Mouse (Mus musculus): Measurements from ENCODE around the gene Ythdf2. TPM values are rescaled to one million over a fixed set of nuclear protein-coding genes. Genes with fewer than 3 reads are reported as not detected.

Ythdf2 gene
- 131 and 140 TPM in 2 replicates for polyA plus RNA-seq (2016; fragmentation: Nextera tagmentation; extraction: Ambion mirVana)

- Histone ChIP-seq H3K27ac (peak within 1 kb of the TSS; percentile 92), H3K4me2 (replicated peaks) (peak within 1 kb of the TSS; percentile 93), H3K9ac (peak within 1 kb of the TSS; percentile 100), H3K27me3 (no peaks in the 10 kb centered on the region), H3K36me3 (peaks cover 20% of the 10 kb centered on the region), H3K4me3 (peak within 1 kb of the TSS; percentile 99), H3K9me3 (no peaks in the 10 kb centered on the region), H3K4me1 (peaks cover 21% of the 10 kb centered on the region)
- peak; percentile 98 for ATAC-seq (ENCODE audit: insufficient number of reproducible peaks, insufficient read depth, low FRiP score, low TSS enrichment)
- 1% methylated on average over 76 of the region's 78 CpGs for whole genome bisulfite sequencing
Measured at GRCm38 (mm10) chr4:132211953-132212734, at the start of gene Ythdf2. Ythdf2 (minus strand) TSS chr4:132212303.

- H3K27me3 ChIP-seq = no peaks in the 10 kb centered on the region
- H3K4me2 ChIP-seq (replicated peaks) = peak overlapping the region; percentile 74
- no peaks in the 10 kb centered on the region for H3K36me3 ChIP-seq
- H3K4me3 ChIP-seq = peak overlapping the region; percentile 87
- ATAC-seq (ENCODE audit: insufficient number of reproducible peaks, insufficient read depth, low FRiP score, low TSS enrichment) = peak; percentile 76
- H3K4me1 ChIP-seq = peaks cover 15% of the 10 kb centered on the region
- peak overlapping the region; percentile 96 for H3K27ac ChIP-seq
- no peaks in the 10 kb centered on the region for H3K9me3 ChIP-seq
- under 1% methylated on average over 40 of the region's 64 CpGs for WGBS
- H3K9ac ChIP-seq = peak overlapping the region; percentile 97
Measured at GRCm38 (mm10) chr4:132260404-132261379, 48.6 kb upstream of the Ythdf2 start.

- WGBS = 95% methylated on average over 4 of the region's 4 CpGs
- H3K27ac ChIP-seq = no peak overlapping the region
- no peaks in the 10 kb centered on the region for H3K36me3 ChIP-seq
- no peaks in the 10 kb centered on the region for H3K27me3 ChIP-seq
- H3K4me2 ChIP-seq (replicated peaks) = no peak overlapping the region
- H3K9me3 ChIP-seq = no peaks in the 10 kb centered on the region
- ATAC-seq (ENCODE audit: insufficient number of reproducible peaks, insufficient read depth, low FRiP score, low TSS enrichment) = no peak
- peak overlapping the region; percentile 15; the same call in 1 of the 2 replicates for H3K9ac ChIP-seq
- H3K4me1 ChIP-seq = peaks cover 15% of the 10 kb centered on the region
- H3K4me3 ChIP-seq = no peak overlapping the region
Measured at GRCm38 (mm10) chr4:132259248-132259647, 47.1 kb upstream of the Ythdf2 start.

GRCm38 (mm10) chr4:132256384-132256783, 44.3 kb upstream of the Ythdf2 start:
- H3K9me3 ChIP-seq = no peaks in the 10 kb centered on the region
- H3K36me3 ChIP-seq = peaks cover 5% of the 10 kb centered on the region
- H3K4me3 ChIP-seq = no peak overlapping the region
- WGBS = 97% methylated on average over 3 of the region's 3 CpGs
- ATAC-seq (ENCODE audit: insufficient number of reproducible peaks, insufficient read depth, low FRiP score, low TSS enrichment) = no peak
- H3K27ac ChIP-seq = no peak overlapping the region
- H3K4me1 ChIP-seq = peaks cover 13% of the 10 kb centered on the region; the same call in 1 of the 2 replicates
- H3K9ac ChIP-seq = no peak overlapping the region
- H3K4me2 ChIP-seq (replicated peaks) = no peak overlapping the region
- H3K27me3 ChIP-seq = no peaks in the 10 kb centered on the region

GRCm38 (mm10) chr4:132254986-132255385, 42.9 kb upstream of the Ythdf2 start:
- 78% methylated on average over 3 of the region's 3 CpGs for WGBS

GRCm38 (mm10) chr4:132253622-132254021, 41.5 kb upstream of the Ythdf2 start:
- no peak for ATAC-seq (ENCODE audit: insufficient number of reproducible peaks, insufficient read depth, low FRiP score, low TSS enrichment)
- peaks cover 31% of the 10 kb centered on the region for H3K36me3 ChIP-seq
- no peak overlapping the region for H3K27ac ChIP-seq
- no peak overlapping the region for H3K4me2 ChIP-seq (replicated peaks)
- H3K4me1 ChIP-seq = no peaks in the 10 kb centered on the region
- WGBS = 79% methylated on average over 2 of the region's 2 CpGs
- no peak overlapping the region for H3K9ac ChIP-seq
- H3K4me3 ChIP-seq = no peak overlapping the region
- H3K9me3 ChIP-seq = no peaks in the 10 kb centered on the region
- no peaks in the 10 kb centered on the region for H3K27me3 ChIP-seq

More at GRCm38 (mm10) chr4:132254986-132255385, 42.9 kb upstream of the Ythdf2 start:
- Histone ChIP-seq H3K27ac (no peak overlapping the region), H3K27me3 (no peaks in the 10 kb centered on the region), H3K4me1 (peaks cover 8% of the 10 kb centered on the region; the same call in 1 of the 2 replicates), H3K9ac (no peak overlapping the region), H3K36me3 (peaks cover 19% of the 10 kb centered on the region), H3K4me3 (no peak overlapping the region), H3K4me2 (replicated peaks) (no peak overlapping the region), H3K9me3 (no peaks in the 10 kb centered on the region)
- ATAC-seq (ENCODE audit: insufficient number of reproducible peaks, insufficient read depth, low FRiP score, low TSS enrichment) = no peak

- Histone ChIP-seq H3K27me3 (no peaks in the 10 kb centered on the region), H3K4me2 (replicated peaks) (no peak overlapping the region), H3K27ac (no peak overlapping the region), H3K9me3 (no peaks in the 10 kb centered on the region), H3K4me3 (no peak overlapping the region), H3K9ac (no peak overlapping the region), H3K4me1 (no peaks in the 10 kb centered on the region), H3K36me3 (peaks cover 36% of the 10 kb centered on the region)
- ATAC-seq (ENCODE audit: insufficient number of reproducible peaks, insufficient read depth, low FRiP score, low TSS enrichment) = no peak
- 93% methylated on average over 8 of the region's 8 CpGs for WGBS
Measured at GRCm38 (mm10) chr4:132253128-132253527, 41.0 kb upstream of the Ythdf2 start.

- Histone ChIP-seq H3K36me3 (peaks cover 45% of the 10 kb centered on the region), H3K27me3 (no peaks in the 10 kb centered on the region)
- ATAC-seq (ENCODE audit: insufficient number of reproducible peaks, insufficient read depth, low FRiP score, low TSS enrichment) = no peak
Measured at GRCm38 (mm10) chr4:132251596-132251995, 39.5 kb upstream of the Ythdf2 start.

GRCm38 (mm10) chr4:132247451-132247997, 35.4 kb upstream of the Ythdf2 start:
- Histone ChIP-seq H3K4me3 (no peak overlapping the region), H3K36me3 (peaks cover 65% of the 10 kb centered on the region), H3K27me3 (no peaks in the 10 kb centered on the region), H3K4me2 (replicated peaks) (no peak overlapping the region), H3K27ac (no peak overlapping the region), H3K9me3 (no peaks in the 10 kb centered on the region), H3K9ac (no peak overlapping the region), H3K4me1 (no peaks in the 10 kb centered on the region)
- 87% methylated on average over 5 of the region's 5 CpGs for WGBS
- no peak for ATAC-seq (ENCODE audit: insufficient number of reproducible peaks, insufficient read depth, low FRiP score, low TSS enrichment)

More at GRCm38 (mm10) chr4:132251596-132251995, 39.5 kb upstream of the Ythdf2 start:
- no peak overlapping the region for H3K27ac ChIP-seq
- no peaks in the 10 kb centered on the region for H3K4me1 ChIP-seq
- H3K9ac ChIP-seq = 0 out of 2 replicates have a peak overlapping the region, but pooled peaks have one; percentile 10
- no peak overlapping the region for H3K4me2 ChIP-seq (replicated peaks)
- H3K9me3 ChIP-seq = no peaks in the 10 kb centered on the region
- WGBS = 93% methylated on average over 9 of the region's 9 CpGs
- H3K4me3 ChIP-seq = no peak overlapping the region

- Histone ChIP-seq H3K36me3 (peaks cover 65% of the 10 kb centered on the region), H3K4me2 (replicated peaks) (no peak overlapping the region), H3K9me3 (no peaks in the 10 kb centered on the region), H3K27me3 (no peaks in the 10 kb centered on the region), H3K4me3 (no peak overlapping the region), H3K27ac (no peak overlapping the region), H3K4me1 (no peaks in the 10 kb centered on the region), H3K9ac (no peak overlapping the region)
- WGBS = 98% methylated on average over 3 of the region's 3 CpGs
- no peak for ATAC-seq (ENCODE audit: insufficient number of reproducible peaks, insufficient read depth, low FRiP score, low TSS enrichment)
Measured at GRCm38 (mm10) chr4:132245643-132246042, 33.5 kb upstream of the Ythdf2 start.

- no peak overlapping the region for H3K4me2 ChIP-seq (replicated peaks)
- no peaks in the 10 kb centered on the region for H3K27me3 ChIP-seq
- H3K27ac ChIP-seq = no peak overlapping the region
- H3K4me3 ChIP-seq = no peak overlapping the region
- H3K36me3 ChIP-seq = peaks cover 66% of the 10 kb centered on the region
- no peak for ATAC-seq (ENCODE audit: insufficient number of reproducible peaks, insufficient read depth, low FRiP score, low TSS enrichment)
- H3K4me1 ChIP-seq = no peaks in the 10 kb centered on the region
- no peak overlapping the region for H3K9ac ChIP-seq
- 95% methylated on average over 3 of the region's 3 CpGs for WGBS
- H3K9me3 ChIP-seq = no peaks in the 10 kb centered on the region
Measured at GRCm38 (mm10) chr4:132241208-132241607, 29.1 kb upstream of the Ythdf2 start.
